Mouse (Mus musculus) myocyte (in vitro differentiated cells): ENCODE results near the gene Xpa. TPM values are rescaled to one million over a fixed set of nuclear protein-coding genes. Genes with fewer than 3 reads are reported as not detected.

Experiments
- H3K27me3 ChIP-seq: one replicate; pipeline ENCODE4 v1.6.1; 2011; ENCODE audit not compliant: control insufficient read depth, insufficient read depth, insufficient read length
- H3K36me3 ChIP-seq: one replicate; pipeline ENCODE4 v1.6.1; 2011; ENCODE audit not compliant: control insufficient read depth, insufficient read depth
- H3K4me2 ChIP-seq: one replicate; pipeline ENCODE4 v1.6.1; 2011; ENCODE audit warnings: low read depth, control low read depth
- H3K4me3 ChIP-seq: one replicate; pipeline ENCODE4 v1.5.1; 2011; ENCODE audit warnings: mild to moderate bottlenecking, control low read depth, moderate library complexity
- H3K79me2 ChIP-seq: one replicate; pipeline ENCODE4 v1.6.1; 2011; ENCODE audit not compliant: control insufficient read depth, insufficient read depth
- H3ac ChIP-seq: one replicate; pipeline ENCODE4 v1.6.1; 2011; ENCODE audit not compliant: control insufficient read depth, insufficient read length
- CEBPB ChIP-seq: IDR thresholded peaks from 2 replicates; pipeline ENCODE4 v1.6.1; 2011; ENCODE audit warnings: mild to moderate bottlenecking, moderate library complexity; ENCODE audit not compliant: poor library complexity, insufficient read depth, severe bottlenecking
- E2F4 ChIP-seq: IDR thresholded peaks from one replicate; pipeline ENCODE4 v1.6.1; 2011; ENCODE audit warnings: mild to moderate bottlenecking, control low read depth, moderate library complexity; ENCODE audit not compliant: insufficient read depth
- MAX ChIP-seq: IDR thresholded peaks from one replicate; pipeline ENCODE4 v1.6.1; 2011; ENCODE audit warnings: low read depth, mild to moderate bottlenecking, control low read depth
- MYOD1 ChIP-seq, 3 experiments: IDR thresholded peaks; one replicate each; pipeline ENCODE4 v1.6.1; 2011; ENCODE audit warnings: control low read depth in 2 of 3, low read depth in 2 of 3, mild to moderate bottlenecking in 2 of 3, moderate library complexity in 1 of 3; ENCODE audit not compliant: insufficient read length in 2 of 3, control insufficient read depth in 1 of 3
- MYOG ChIP-seq, 3 experiments: IDR thresholded peaks; one replicate each; pipeline ENCODE4 v1.6.1; 2011; ENCODE audit warnings: control low read depth in 2 of 3, low read depth in 2 of 3, mild to moderate bottlenecking in 2 of 3; ENCODE audit not compliant: insufficient read length in 2 of 3, control insufficient read depth in 1 of 3, insufficient read depth in 1 of 3
- POLR2A ChIP-seq: IDR thresholded peaks from one replicate; pipeline ENCODE4 v1.6.1; 2011; ENCODE audit warnings: low read depth, mild to moderate bottlenecking, control low read depth, moderate library complexity; ENCODE audit not compliant: insufficient read length
- POLR2AphosphoS2 ChIP-seq: IDR thresholded peaks from one replicate; pipeline ENCODE4 v1.6.1; 2011; ENCODE audit warnings: low read depth, control low read depth; ENCODE audit not compliant: insufficient read length
- REST ChIP-seq: IDR thresholded peaks from one replicate; pipeline ENCODE4 v1.6.1; 2011; ENCODE audit warnings: mild to moderate bottlenecking, control low read depth, moderate library complexity; ENCODE audit not compliant: insufficient read depth, insufficient read length
- SRF ChIP-seq: IDR thresholded peaks from one replicate; pipeline ENCODE4 v1.6.1; 2011; ENCODE audit warnings: low read depth; ENCODE audit not compliant: control insufficient read depth, insufficient read length
- TCF12 ChIP-seq: IDR thresholded peaks from one replicate; pipeline ENCODE4 v1.6.1; 2011; ENCODE audit warnings: mild to moderate bottlenecking, control low read depth; ENCODE audit not compliant: poor library complexity, insufficient read depth, severe bottlenecking
- TCF3 ChIP-seq: IDR thresholded peaks from one replicate; pipeline ENCODE4 v1.6.1; 2011; ENCODE audit warnings: low read depth, control low read depth; ENCODE audit not compliant: insufficient read length
- USF1 ChIP-seq: IDR thresholded peaks from one replicate; pipeline ENCODE4 v1.6.1; 2011; ENCODE audit warnings: low read depth, mild to moderate bottlenecking, control low read depth, moderate library complexity
- polyA plus RNA-seq: library from polyadenylated mRNA; unstranded; fragments of >200 nt; fragmentation: generic; extraction: Trizol; gene quantifications from one replicate; pipeline ENCODE4 v1.2.1, GENCODE M21; 2012; ENCODE audit warnings: missing spikeins

The Xpa gene
- 19.7 TPM for polyA plus RNA-seq

GRCm38 (mm10) chr4:46195781-46196487 is at the start of gene Xpa:
TSS of gene Xpa (minus strand) at chr4:46196311.
- Histone ChIP-seq H3K27me3 (no peaks in the 10 kb centered on the region), H3K4me3 (peak within 1 kb of the TSS; percentile 38), H3K36me3 (no peaks in the 10 kb centered on the region), H3ac (peak within 1 kb of the TSS; percentile 56), H3K4me2 (peak within 1 kb of the TSS; percentile 95), H3K79me2 (peaks cover 6% of the 10 kb centered on the region)
- no peak for TF ChIP-seq MAX
- TF ChIP-seq USF1, result no peak
- TF ChIP-seq MYOG (IDR thresholded peaks at IDR 0.05; ENCODE audit: control insufficient read depth in 1 of 3, insufficient read depth in 1 of 3, insufficient read length in 2 of 3, low read depth in 2 of 3), result peak in 2 of 3 experiments; percentile 21 to 47
- TF ChIP-seq POLR2AphosphoS2, result peak; percentile 89
- no peak for TF ChIP-seq TCF12
- TF ChIP-seq POLR2A, result peak; percentile 93
- peak in 2 of 3 experiments; percentile 41 to 58 for TF ChIP-seq MYOD1 (IDR thresholded peaks at IDR 0.05; ENCODE audit: control insufficient read depth in 1 of 3, insufficient read length in 2 of 3, low read depth in 2 of 3)

GRCm38 (mm10) chr4:46235871-46236270 is 39.8 kb upstream of the Xpa start:
- Histone ChIP-seq H3K79me2 (no peaks in the 10 kb centered on the region), H3ac (no peak overlapping the region), H3K4me3 (no peak overlapping the region), H3K36me3 (no peaks in the 10 kb centered on the region), H3K27me3 (peaks cover 42% of the 10 kb centered on the region), H3K4me2 (no peak overlapping the region)
- TF ChIP-seq MAX (no peak), POLR2A (no peak), SRF (no peak), CEBPB (no peak), E2F4 (no peak), MYOG (IDR thresholded peaks at IDR 0.05; ENCODE audit: control insufficient read depth in 1 of 3, insufficient read depth in 1 of 3, insufficient read length in 2 of 3, low read depth in 2 of 3) (no peak), USF1 (no peak), TCF12 (no peak), MYOD1 (IDR thresholded peaks at IDR 0.05; ENCODE audit: control insufficient read depth in 1 of 3, insufficient read length in 2 of 3, low read depth in 2 of 3) (no peak), TCF3 (no peak), REST (no peak), POLR2AphosphoS2 (no peak)

GRCm38 (mm10) chr4:46234739-46235138 is 38.6 kb upstream of the Xpa start:
- no peak overlapping the region for H3ac ChIP-seq
- H3K36me3 ChIP-seq, result no peaks in the 10 kb centered on the region
- TF ChIP-seq MAX, result no peak
- H3K4me2 ChIP-seq, result no peak overlapping the region
- H3K79me2 ChIP-seq, result no peaks in the 10 kb centered on the region
- H3K4me3 ChIP-seq, result no peak overlapping the region
- H3K27me3 ChIP-seq, result peaks cover 42% of the 10 kb centered on the region

- H3K79me2 ChIP-seq, result no peaks in the 10 kb centered on the region
- H3ac ChIP-seq, result no peak overlapping the region
- TF ChIP-seq POLR2AphosphoS2, result no peak
- no peak for TF ChIP-seq USF1
- TF ChIP-seq MYOD1 (IDR thresholded peaks at IDR 0.05; ENCODE audit: control insufficient read depth in 1 of 3, insufficient read length in 2 of 3, low read depth in 2 of 3), result no peak
- no peak for TF ChIP-seq SRF
- no peak for TF ChIP-seq MAX
- TF ChIP-seq POLR2A, result no peak
- TF ChIP-seq TCF3, result no peak
- TF ChIP-seq E2F4, result no peak
- TF ChIP-seq CEBPB, result no peak
- TF ChIP-seq MYOG (IDR thresholded peaks at IDR 0.05; ENCODE audit: control insufficient read depth in 1 of 3, insufficient read depth in 1 of 3, insufficient read length in 2 of 3, low read depth in 2 of 3), result no peak
- no peak for TF ChIP-seq REST
- TF ChIP-seq TCF12, result no peak
- peaks cover 61% of the 10 kb centered on the region for H3K27me3 ChIP-seq
- no peaks in the 10 kb centered on the region for H3K36me3 ChIP-seq
- H3K4me2 ChIP-seq, result no peak overlapping the region
- H3K4me3 ChIP-seq, result no peak overlapping the region
Measured at GRCm38 (mm10) chr4:46226972-46227535, 30.9 kb upstream of the Xpa start.

GRCm38 (mm10) chr4:46221090-46221489 is 25.0 kb upstream of the Xpa start:
- Histone ChIP-seq H3K27me3 (peaks cover 33% of the 10 kb centered on the region), H3K36me3 (no peaks in the 10 kb centered on the region), H3K4me3 (no peak overlapping the region), H3K79me2 (no peaks in the 10 kb centered on the region), H3ac (no peak overlapping the region), H3K4me2 (no peak overlapping the region)
- TF ChIP-seq MAX (no peak), MYOD1 (IDR thresholded peaks at IDR 0.05; ENCODE audit: control insufficient read depth in 1 of 3, insufficient read length in 2 of 3, low read depth in 2 of 3) (no peak), REST (no peak), POLR2A (no peak), POLR2AphosphoS2 (no peak), MYOG (IDR thresholded peaks at IDR 0.05; ENCODE audit: control insufficient read depth in 1 of 3, insufficient read depth in 1 of 3, insufficient read length in 2 of 3, low read depth in 2 of 3) (no peak), CEBPB (no peak), SRF (no peak), E2F4 (no peak), TCF3 (no peak), TCF12 (no peak), USF1 (no peak)
